Mouse (Mus musculus) cerebellum, adult 2 months (tissue): ENCODE measurements around the gene Akap2.

Experiments used
- CTCF ChIP-seq: fragments of 200-500 bp; IDR thresholded peaks from 2 replicates; pipeline ENCODE4 v1.5.1; 2011; ENCODE audit warnings: low read depth, mild to moderate bottlenecking, control low read depth, low read length, moderate library complexity, borderline replicate concordance; ENCODE audit not compliant: insufficient read depth
- POLR2A ChIP-seq: fragments of 200-500 bp; IDR thresholded peaks from 2 replicates; pipeline ENCODE4 v1.6.1; 2011; ENCODE audit warnings: low read length, control low read depth, borderline replicate concordance; ENCODE audit not compliant: insufficient read depth

GRCm38 (mm10) chr4:57883520-57884421 lies 166.3 kb downstream of the Akap2 start:
- TF ChIP-seq POLR2A (no peak), CTCF (no peak)
